Mouse (Mus musculus) cerebellum, postnatal 25 days (tissue): ENCODE results near the gene Igsf9.

ENCODE experiments used
- DNase-seq, 2 experiments: peaks; one replicate each; pipeline ENCODE4 v3.0.0; 2021; ENCODE audit warnings: mixed read lengths in 2 of 2

Igsf9 gene

DNA sequence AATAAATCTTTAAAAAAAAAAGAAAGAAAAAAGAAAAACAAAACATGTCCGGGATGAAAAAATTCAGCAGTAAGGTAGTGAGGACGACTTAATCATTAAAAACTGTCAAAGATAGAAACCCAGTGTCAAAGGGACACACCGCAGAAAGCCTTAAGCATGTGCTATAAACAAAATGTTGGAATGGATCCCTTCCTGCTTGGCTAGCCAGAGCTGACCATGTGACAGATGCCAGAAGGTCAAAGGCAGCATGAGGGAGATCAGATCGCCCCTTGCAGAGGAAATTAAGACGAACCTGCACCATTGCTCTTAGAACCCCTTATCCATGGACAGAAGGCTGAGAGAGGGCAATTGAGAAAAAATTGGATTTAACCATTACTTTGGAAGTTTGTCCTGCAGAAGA, 12.2 kb upstream of the Igsf9 start:
- no peak for DNase-seq

DNA sequence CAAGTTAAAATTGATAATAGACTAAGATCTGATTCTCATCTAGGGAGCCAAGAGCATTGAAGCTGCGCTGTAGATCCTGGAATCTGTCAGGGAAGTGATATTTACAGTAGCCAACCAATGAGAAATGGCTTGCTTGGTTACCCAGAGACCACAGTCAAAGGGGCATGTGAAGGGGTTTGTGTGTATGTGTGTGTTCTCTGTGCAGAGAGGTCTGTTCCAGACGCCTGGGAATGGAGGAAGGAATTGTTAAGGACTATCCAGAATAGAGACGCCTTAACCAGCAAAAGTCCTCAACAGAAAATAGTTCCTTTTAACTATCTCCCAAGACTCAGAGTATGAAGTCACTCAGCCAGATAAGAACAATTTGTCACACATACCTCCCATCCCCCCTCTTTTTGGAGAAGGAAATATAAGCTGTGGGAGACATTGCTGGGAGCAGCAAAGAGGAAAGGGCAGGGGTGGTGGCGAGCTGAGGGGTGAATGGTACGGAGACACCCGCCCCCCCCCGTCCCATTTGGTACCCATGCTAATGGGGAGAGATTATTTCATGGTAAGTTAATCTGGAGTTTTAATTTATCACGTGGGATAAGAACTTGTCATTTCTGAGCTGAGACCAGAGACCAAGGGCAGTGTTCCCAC, 11.7 kb upstream of the Igsf9 start:
- no peak for DNase-seq

DNA sequence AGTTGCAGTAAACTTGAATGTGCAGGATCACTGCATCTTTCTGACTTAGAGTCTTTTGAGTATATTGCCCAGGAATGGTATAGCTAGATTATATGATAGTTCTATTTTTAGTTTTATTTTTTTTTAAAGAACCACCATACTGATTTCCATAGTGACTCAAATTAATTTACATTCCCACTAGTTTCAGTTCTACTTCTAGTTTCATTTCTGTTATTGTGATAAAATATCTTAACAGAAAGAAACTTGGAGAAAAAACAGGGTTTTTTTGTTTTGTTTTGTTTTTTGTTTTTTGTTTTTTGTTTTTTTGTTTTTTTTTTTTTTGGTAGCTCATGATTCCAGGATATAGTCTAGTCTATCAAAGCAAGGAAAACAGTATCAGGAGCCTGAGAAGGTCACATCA, 8.7 kb upstream of the Igsf9 start:
- no peak for DNase-seq

DNA sequence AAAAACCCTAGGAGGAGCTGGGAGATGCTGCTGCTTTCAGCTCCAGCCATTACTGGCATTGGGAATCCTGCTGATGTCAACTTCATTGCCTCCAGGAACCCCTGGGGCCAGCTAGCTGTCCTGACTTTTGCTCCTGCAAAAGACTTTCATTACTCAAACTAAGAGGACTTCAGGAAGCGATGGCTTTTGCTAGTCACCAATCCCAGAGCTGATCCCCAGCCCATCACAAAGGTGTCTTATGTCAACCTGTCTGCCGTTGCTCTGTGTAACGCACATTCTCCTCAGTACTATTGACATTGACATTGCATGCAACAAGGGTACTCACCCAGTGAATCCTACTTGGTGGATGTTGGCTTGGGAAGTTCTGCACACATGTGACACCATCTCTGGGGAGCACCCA, 7.4 kb upstream of the Igsf9 start:
- no peak for DNase-seq

DNA sequence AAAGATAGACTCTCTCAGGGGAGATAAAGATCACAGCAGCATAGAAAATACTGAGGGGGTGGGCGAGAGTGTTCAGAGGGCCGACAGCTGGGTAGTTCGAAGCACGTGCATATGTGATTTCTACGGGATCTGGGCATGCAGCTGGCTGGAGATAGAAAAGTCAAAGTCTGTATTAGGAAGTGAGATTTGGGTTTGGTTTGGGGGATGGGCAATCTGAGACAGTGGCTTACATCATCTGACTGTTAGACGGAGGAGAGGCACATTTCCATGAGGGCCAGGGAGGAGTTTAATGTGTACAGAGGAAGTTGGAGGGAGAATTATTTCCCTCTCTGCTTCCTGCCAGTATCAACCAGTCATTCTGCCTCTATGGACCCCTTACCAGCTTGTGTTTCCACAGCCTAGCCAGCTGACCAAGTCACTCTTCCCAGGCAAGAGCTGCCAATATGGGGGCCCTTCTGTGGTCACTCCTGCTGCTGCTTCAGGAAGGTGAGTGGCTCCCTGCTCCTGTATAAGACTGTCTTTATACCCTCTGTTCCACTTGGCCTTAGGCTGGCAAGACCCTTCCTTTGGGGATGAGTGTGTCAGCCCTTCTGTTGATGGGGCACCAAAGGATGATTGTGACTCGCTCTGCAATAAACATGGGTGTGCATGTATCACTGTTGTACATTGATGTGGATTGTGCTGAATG, 6.4 kb upstream of the Igsf9 start, which contains the start of gene Slamf9:
Gene Slamf9, plus strand, starts transcription at position 305 of the 688 bp plus-strand sequence.
- DNase-seq: no peak

DNA sequence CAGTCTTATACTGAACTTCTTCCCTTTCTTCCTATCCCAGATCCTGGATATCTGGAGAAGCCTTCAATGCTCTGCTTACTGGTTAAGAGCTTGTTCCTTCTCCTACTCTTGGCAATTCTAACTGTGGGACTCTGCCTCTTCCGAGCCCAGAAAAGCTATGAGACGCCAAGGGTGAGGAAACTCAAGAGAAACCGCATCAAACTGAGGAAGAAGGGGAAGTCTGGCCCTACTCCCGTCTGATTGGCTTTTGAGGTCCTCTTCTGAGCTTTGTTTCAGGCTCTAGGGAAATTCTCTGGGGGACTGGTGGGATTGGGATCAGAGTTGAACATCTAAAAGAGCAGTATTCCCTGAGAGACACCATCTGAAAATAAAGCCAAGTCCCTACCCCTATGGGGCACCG, 3.6 kb upstream of the Igsf9 start:
- DNase-seq: no peak

DNA sequence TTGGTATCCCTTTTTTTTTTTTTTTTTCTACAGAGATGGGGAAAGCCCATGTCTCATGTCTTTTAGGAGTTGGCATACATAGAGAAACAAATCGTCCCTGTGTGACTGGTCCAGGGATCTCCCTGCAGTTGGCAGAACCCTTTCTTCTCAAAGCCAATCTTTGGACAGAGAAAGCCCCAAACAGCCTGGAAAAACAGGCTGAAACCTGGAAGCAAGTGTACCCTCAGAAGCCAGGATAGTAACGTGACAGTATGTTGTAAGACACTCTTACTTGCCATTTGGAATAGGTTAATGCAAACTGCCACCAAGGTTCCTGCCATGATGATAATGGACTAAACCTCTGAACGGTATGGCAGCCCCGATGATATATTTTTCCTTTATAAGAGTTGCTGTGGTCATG, 1.2 kb upstream of the Igsf9 start:
- DNase-seq: no peak

DNA sequence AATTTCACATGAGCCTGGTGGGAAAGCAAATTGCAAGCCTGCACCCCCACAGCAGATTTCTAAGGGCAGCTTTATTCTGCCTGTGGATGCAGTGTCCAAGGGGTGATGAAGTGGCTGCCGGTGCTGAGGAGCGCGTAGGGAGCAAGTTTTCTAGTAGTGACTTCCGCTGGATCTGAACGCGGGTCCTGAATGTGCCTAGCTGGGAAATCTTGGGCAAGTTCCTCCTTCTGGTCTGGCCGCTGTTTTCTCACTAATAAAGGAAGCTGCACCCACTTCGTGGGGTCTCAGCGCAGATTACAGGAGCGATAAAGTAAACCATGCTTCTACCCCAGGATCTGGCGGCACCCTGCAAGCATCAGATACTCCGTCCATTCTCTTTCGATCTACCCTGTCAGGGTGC, 477 bp upstream of the Igsf9 start:
- no peak for DNase-seq

DNA sequence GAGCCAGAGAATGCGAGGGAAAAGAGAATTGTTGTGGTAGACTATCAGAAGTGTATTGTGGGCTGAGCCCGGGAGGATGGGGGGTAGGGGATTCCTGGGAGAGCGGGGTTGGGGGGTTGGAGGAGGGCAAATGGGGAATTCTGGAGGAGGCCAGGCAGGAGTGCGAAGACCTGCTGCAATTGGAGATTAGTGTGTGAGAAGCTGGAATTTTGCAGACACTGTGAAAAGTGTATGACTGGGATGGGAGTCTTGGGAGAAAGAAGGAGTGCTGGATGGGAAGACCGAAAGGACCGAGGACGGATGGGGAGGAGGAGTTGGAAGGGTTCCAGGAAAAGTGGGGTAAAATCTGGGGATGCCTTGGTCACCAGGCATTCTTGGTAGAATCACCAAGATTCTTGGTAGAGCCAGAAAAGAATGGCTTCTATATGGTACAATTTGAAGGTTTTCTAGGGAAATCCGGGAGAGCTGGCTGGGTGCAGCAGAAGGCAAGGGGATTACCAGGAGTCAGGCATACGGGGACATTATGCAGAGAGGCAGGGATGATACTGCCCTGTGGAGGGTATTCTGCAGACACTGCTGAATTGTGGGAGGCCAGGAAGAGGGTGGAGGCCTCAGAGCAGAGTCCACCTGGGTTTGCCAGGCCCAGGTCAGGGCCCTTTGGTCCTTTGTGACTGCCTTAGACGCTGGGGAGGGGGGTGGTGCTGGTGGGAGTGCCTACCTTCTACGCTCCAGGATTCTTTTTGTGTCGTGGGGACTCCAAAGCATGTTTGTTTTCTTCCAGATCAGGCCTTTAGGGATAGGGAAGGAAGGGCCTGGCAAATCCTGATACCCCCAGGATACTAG, 1.2 kb downstream of the Igsf9 start:
- no peak for DNase-seq

DNA sequence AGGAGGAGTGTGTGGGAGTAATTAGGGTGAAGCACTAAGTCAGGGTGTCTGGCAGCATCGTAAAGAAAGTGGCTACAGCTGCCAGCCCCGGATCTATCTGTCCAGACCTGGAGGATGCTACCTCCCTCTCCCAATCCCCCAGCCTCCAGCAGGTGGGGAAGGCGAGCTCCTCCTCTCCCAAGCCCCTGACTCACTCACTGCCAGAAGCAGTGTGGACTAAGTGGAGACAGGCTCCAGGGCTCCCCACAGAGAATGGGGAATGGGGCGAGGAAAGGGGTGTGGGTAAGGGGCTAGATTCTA, 1.7 kb downstream of the Igsf9 start:
- no peak for DNase-seq

DNA sequence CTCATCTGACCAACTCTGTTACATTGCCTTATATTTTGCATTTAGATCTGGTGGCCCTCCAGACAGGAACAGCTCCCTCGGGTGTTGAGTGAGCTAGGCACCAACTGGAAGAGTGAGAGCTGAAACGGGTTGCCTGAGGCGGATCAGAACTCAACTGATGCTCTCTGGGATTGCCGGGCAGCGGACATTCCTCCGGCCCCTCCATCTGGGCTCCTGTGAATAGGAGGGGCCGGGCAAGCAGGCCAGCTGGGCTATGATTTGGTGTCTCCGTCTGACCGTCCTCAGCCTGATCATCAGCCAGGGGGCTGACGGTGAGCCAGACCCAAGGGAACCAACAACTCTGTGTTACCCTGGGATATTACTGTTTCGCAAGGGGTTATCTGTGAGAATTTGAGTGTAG, 2.6 kb downstream of the Igsf9 start:
- DNase-seq: no peak

DNA sequence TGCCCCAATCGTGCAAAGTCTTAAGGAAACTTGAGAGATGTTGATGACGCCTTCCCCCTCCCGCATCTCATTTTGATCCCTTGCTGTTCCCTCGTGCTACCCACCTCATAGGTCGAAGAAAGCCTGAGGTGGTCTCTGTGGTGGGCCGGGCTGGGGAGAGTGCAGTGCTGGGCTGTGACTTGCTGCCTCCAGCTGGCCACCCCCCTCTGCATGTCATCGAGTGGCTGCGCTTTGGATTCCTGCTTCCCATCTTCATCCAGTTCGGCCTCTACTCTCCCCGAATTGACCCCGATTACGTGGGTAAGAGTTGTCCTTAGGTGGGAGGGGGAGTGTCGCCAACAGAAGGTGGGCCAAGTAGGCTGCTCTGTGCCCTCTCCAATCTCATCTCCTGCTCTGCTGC, 3.1 kb downstream of the Igsf9 start:
- no peak for DNase-seq

DNA sequence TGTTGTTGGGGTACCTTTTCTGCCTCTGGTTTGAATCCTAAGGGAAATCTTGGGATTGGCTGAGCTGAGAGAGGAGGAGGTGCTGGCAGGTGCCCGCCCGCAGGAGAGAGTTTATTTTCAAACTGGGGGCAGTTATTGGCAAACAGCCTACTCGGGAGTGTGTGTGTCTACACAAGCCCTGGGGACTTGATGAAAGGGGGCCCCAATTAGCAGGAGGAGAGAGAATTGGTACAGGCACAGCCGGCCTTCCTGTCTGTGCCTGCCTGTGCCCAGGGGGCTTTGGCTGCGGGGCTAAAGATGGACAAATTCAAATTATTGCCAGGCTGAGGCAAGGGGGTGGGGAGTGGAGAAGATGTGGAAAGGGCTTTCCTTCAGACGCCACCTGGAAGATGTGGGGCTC, 4.2 kb downstream of the Igsf9 start:
- DNase-seq: no peak

DNA sequence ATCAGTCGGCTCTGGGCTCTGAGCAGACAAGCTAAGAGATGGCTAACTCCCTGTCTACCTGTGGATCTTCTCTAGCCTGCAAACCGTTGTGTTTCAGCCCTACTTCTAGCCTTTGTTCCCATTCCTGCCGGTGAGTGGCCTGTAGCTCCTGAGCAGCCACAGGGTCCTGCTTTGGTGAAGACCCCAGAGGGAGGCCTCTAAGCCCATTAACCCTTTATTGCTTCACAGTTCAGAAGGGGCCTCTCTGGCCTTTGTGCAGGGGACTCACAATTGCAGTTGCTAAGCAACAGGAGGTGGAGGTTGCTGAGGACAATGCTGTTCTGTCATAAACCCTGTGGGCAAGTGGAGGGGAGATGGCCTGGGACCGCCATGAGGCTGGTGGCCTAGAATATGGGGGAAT, 4.6 kb downstream of the Igsf9 start:
- DNase-seq: no peak

DNA sequence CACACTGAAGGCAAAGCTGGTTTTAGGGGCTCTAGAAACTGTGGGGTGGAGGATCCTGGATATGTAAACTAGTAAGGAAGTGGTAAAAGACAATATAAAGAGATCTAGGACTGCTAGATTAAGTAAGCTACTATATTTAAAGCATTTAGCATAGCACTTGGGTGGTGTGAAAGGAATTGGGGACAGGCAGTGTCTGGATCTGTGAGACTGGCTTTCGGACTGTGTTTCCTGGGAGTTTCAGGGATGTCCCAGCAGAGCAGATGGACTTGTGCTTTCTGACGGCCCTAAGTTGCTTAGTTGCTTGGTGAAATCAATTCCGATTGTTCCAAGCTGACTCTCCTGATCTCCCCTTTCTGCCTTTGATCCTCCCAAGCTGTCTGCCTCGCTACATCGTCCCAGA, 5.1 kb downstream of the Igsf9 start:
- no peak for DNase-seq

DNA sequence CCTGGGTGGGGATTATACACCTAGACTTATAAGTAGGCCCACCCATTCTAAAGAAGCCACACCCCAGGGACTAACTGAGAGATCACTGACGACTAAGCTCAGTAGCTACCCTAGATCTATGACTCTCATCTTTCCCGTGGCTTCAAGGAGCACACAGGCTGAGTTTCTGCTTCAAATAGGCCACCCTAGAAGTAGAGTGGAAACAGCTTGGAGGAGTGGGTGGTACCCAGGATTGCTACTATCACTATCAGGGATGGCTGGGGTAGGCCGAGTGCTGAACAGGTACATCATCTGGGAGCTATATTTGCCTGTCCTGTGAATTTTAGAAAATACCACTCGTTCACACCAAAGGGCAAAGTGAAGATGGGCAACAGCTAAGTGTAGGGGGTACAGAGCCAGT, 6.3 kb downstream of the Igsf9 start:
- DNase-seq: no peak

DNA sequence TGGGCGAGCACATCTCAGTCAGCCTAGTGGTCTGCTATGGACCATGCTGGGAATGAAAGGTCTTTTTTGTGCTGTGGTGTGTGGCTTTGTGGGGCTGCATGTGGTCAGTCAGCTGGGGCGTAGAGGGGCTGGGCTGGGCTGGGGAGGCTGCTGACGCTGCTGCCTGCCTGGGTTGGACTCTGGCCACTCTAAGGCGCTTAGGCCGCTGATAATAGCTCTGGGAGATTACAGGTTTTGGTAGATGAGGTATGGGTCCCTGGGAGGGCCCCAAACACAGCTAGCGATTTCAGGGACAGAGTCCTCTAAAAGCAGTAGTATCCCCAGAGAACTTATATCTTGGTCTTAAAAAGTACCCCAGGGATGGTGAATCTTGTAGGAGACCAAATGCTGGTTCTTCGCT, 7.2 kb downstream of the Igsf9 start:
- no peak for DNase-seq

DNA sequence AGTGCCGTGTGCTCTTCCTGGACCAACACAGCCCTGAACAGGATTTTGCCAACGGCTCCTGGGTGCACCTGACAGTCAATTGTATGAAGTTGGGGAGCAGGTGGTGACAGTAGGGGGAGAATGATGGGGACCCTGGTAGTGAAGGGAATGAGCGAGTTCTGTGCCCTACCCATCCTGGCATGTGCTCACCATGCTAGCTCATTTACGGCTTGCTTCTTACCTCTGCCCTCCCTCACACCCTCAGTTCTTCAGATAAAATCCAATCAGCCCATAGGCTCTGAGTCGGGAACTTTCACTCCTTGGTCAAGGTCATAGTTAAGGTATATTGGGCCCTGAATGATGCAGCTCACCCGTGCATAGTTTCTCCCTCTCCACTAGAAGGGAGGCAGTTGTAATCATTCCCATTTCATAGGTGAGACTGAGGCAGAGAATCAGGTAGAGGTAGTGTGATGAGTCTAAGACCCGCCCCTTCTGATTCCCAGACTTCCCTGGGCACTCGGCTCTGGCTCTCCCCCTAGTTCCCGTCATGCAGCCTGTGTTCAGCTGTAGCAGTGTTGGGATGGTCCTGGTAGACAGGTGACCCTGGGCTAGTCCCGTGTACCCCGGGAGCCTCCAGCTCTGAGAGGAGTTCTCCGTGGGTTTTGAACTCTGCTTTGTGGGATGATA, 8.1 kb downstream of the Igsf9 start:
- no peak for DNase-seq

DNA sequence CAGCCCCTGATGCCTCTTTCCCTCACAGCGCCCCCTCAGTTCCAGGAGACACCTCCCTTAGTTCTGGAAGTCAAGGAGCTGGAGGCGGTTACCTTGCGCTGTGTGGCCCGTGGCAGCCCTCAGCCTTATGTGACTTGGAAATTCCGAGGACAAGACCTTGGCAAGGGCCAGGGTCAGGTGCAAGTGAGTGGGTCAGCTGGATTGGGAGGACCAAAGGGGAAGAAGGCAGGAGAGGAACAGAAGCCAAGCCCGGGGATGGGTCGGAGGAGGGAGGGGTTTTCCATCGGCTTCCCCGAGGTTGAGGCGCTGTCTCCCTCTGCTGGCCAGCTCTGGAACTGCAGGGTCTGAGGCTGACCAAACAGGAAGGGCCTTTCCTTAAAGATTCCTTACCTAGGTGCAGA, 8.7 kb downstream of the Igsf9 start:
- DNase-seq: peak; percentile 95 to 96

DNA sequence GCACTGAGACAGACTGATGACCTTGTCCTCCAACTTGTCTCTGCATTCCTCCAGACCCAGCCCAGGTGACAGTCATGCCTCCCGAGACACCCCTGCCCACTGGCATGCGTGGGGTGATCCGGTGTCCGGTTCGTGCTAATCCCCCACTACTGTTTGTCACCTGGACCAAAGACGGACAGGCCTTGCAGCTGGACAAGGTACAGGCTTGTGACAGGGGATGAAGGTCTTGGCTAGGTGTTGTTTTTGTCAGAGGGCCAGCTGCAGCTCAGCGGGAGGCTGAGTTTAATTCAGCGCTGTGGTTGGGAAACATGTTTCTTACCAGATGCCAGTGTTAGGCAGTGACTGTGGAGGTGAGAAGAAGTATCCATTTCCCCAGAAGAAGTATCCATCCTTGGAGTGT, 10.5 kb downstream of the Igsf9 start:
- DNase-seq: no peak

DNA sequence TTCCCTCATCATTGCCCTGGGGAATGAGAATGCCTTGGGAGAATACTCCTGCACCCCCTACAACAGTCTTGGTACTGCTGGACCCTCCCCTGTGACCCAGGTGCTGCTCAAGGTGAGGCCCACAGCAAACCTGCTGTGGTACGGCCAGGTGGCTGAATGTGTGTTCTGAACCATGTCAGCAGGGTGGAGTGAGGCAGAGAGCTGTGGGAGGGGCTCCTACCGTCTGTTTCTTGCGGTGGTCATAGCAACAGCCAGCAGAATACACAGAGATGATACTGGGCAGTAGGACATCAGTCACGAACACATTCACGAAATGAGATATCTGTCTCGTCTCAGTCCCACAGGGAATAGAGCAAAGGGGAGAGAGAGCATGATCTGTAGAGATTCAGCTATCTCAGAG, 11.9 kb downstream of the Igsf9 start:
- no peak for DNase-seq

DNA sequence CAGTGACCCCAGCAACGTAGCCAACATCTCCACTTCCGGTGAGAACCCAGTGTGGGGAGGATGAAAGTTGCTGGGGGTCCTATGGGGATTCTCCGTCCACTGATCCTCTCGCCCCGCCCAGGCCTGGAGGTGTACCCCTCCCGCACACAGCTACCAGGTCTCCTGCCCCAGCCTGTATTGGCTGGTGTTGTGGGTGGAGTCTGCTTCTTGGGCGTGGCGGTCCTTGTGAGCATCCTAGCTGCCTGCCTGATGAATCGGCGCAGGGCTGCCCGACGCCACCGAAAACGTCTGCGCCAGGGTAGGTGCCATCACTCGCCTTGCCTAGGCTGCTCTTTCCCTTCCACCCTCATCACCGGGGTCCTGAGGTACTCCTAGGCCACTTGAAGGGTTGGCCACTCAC, 14.4 kb downstream of the Igsf9 start:
- no peak for DNase-seq

DNA sequence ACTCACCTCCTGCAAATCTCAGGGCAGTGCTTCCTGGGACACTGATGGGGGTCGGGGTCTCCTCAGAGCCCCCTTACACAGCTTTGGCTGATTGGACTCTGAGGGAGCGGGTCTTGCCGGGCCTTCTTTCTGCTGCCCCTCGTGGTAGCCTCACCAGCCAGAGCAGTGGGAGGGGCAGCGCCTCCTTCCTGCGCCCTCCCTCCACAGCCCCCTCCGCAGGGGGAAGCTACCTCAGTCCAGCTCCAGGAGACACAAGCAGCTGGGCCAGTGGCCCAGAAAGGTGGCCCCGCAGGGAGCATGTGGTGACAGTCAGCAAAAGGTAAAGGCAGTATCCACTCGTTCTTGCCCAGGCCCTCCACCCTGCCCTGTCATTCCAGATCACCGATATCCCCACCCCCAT, 15.8 kb downstream of the Igsf9 start:
- DNase-seq: no peak
